Mouse (Mus musculus) myocyte (in vitro differentiated cells): ENCODE results near the gene Wdr17. TPM values are rescaled to one million over a fixed set of nuclear protein-coding genes. Genes with fewer than 3 reads are reported as not detected.
A peak's percentile ranks its signal among the peaks of the same experiment; 100 is the strongest.

Experiments used
- H3K27me3 ChIP-seq: one replicate; pipeline ENCODE4 v1.6.1; 2011; ENCODE audit not compliant: control insufficient read depth, insufficient read depth, insufficient read length
- H3K36me3 ChIP-seq: one replicate; pipeline ENCODE4 v1.6.1; 2011; ENCODE audit not compliant: control insufficient read depth, insufficient read depth
- H3K4me2 ChIP-seq: one replicate; pipeline ENCODE4 v1.6.1; 2011; ENCODE audit warnings: low read depth, control low read depth
- H3K4me3 ChIP-seq: one replicate; pipeline ENCODE4 v1.5.1; 2011; ENCODE audit warnings: mild to moderate bottlenecking, control low read depth, moderate library complexity
- H3K79me2 ChIP-seq: one replicate; pipeline ENCODE4 v1.6.1; 2011; ENCODE audit not compliant: control insufficient read depth, insufficient read depth
- H3ac ChIP-seq: one replicate; pipeline ENCODE4 v1.6.1; 2011; ENCODE audit not compliant: control insufficient read depth, insufficient read length
- CEBPB ChIP-seq: IDR thresholded peaks from 2 replicates; pipeline ENCODE4 v1.6.1; 2011; ENCODE audit warnings: mild to moderate bottlenecking, moderate library complexity; ENCODE audit not compliant: poor library complexity, insufficient read depth, severe bottlenecking
- E2F4 ChIP-seq: IDR thresholded peaks from one replicate; pipeline ENCODE4 v1.6.1; 2011; ENCODE audit warnings: mild to moderate bottlenecking, control low read depth, moderate library complexity; ENCODE audit not compliant: insufficient read depth
- MAX ChIP-seq: IDR thresholded peaks from one replicate; pipeline ENCODE4 v1.6.1; 2011; ENCODE audit warnings: low read depth, mild to moderate bottlenecking, control low read depth
- MYOD1 ChIP-seq, 3 experiments: IDR thresholded peaks; one replicate each; pipeline ENCODE4 v1.6.1; 2011; ENCODE audit warnings: control low read depth in 2 of 3, low read depth in 2 of 3, mild to moderate bottlenecking in 2 of 3, moderate library complexity in 1 of 3; ENCODE audit not compliant: insufficient read length in 2 of 3, control insufficient read depth in 1 of 3
- MYOG ChIP-seq, 3 experiments: IDR thresholded peaks; one replicate each; pipeline ENCODE4 v1.6.1; 2011; ENCODE audit warnings: control low read depth in 2 of 3, low read depth in 2 of 3, mild to moderate bottlenecking in 2 of 3; ENCODE audit not compliant: insufficient read length in 2 of 3, control insufficient read depth in 1 of 3, insufficient read depth in 1 of 3
- POLR2A ChIP-seq: IDR thresholded peaks from one replicate; pipeline ENCODE4 v1.6.1; 2011; ENCODE audit warnings: low read depth, mild to moderate bottlenecking, control low read depth, moderate library complexity; ENCODE audit not compliant: insufficient read length
- POLR2AphosphoS2 ChIP-seq: IDR thresholded peaks from one replicate; pipeline ENCODE4 v1.6.1; 2011; ENCODE audit warnings: low read depth, control low read depth; ENCODE audit not compliant: insufficient read length
- REST ChIP-seq: IDR thresholded peaks from one replicate; pipeline ENCODE4 v1.6.1; 2011; ENCODE audit warnings: mild to moderate bottlenecking, control low read depth, moderate library complexity; ENCODE audit not compliant: insufficient read depth, insufficient read length
- SRF ChIP-seq: IDR thresholded peaks from one replicate; pipeline ENCODE4 v1.6.1; 2011; ENCODE audit warnings: low read depth; ENCODE audit not compliant: control insufficient read depth, insufficient read length
- TCF12 ChIP-seq: IDR thresholded peaks from one replicate; pipeline ENCODE4 v1.6.1; 2011; ENCODE audit warnings: mild to moderate bottlenecking, control low read depth; ENCODE audit not compliant: poor library complexity, insufficient read depth, severe bottlenecking
- TCF3 ChIP-seq: IDR thresholded peaks from one replicate; pipeline ENCODE4 v1.6.1; 2011; ENCODE audit warnings: low read depth, control low read depth; ENCODE audit not compliant: insufficient read length
- USF1 ChIP-seq: IDR thresholded peaks from one replicate; pipeline ENCODE4 v1.6.1; 2011; ENCODE audit warnings: low read depth, mild to moderate bottlenecking, control low read depth, moderate library complexity
- polyA plus RNA-seq: library from polyadenylated mRNA; unstranded; fragments of >200 nt; fragmentation: generic; extraction: Trizol; gene quantifications from one replicate; pipeline ENCODE4 v1.2.1, GENCODE M21; 2012; ENCODE audit warnings: missing spikeins

Gene Wdr17
- polyA plus RNA-seq, 1 experiment, result not detected

GRCm38 (mm10) chr8:54779317-54780133 is 107.5 kb downstream of the Wdr17 start:
- Histone ChIP-seq H3K4me2 (peak overlapping the region; percentile 37), H3K79me2 (no peaks in the 10 kb centered on the region), H3ac (no peak overlapping the region), H3K27me3 (no peaks in the 10 kb centered on the region), H3K4me3 (no peak overlapping the region), H3K36me3 (no peaks in the 10 kb centered on the region)
- no peak for TF ChIP-seq POLR2AphosphoS2
- no peak for TF ChIP-seq SRF
- no peak for TF ChIP-seq USF1
- no peak for TF ChIP-seq TCF12
- TF ChIP-seq MAX, result no peak
- no peak for TF ChIP-seq E2F4
- TF ChIP-seq MYOG (IDR thresholded peaks at IDR 0.05; ENCODE audit: control insufficient read depth in 1 of 3, insufficient read depth in 1 of 3, insufficient read length in 2 of 3, low read depth in 2 of 3), result no peak
- no peak for TF ChIP-seq CEBPB
- TF ChIP-seq POLR2A, result no peak
- no peak for TF ChIP-seq REST
- no peak for TF ChIP-seq TCF3
- TF ChIP-seq MYOD1 (IDR thresholded peaks at IDR 0.05; ENCODE audit: control insufficient read depth in 1 of 3, insufficient read length in 2 of 3, low read depth in 2 of 3), result no peak

- no peak overlapping the region for H3K4me2 ChIP-seq
- H3K79me2 ChIP-seq, result no peaks in the 10 kb centered on the region
- no peaks in the 10 kb centered on the region for H3K27me3 ChIP-seq
- H3K4me3 ChIP-seq, result no peak overlapping the region
- no peaks in the 10 kb centered on the region for H3K36me3 ChIP-seq
- TF ChIP-seq MAX (no peak), TCF3 (no peak), POLR2A (no peak), TCF12 (no peak), REST (no peak), E2F4 (no peak), USF1 (no peak), CEBPB (no peak), POLR2AphosphoS2 (no peak), MYOG (IDR thresholded peaks at IDR 0.05; ENCODE audit: control insufficient read depth in 1 of 3, insufficient read depth in 1 of 3, insufficient read length in 2 of 3, low read depth in 2 of 3) (no peak), MYOD1 (IDR thresholded peaks at IDR 0.05; ENCODE audit: control insufficient read depth in 1 of 3, insufficient read length in 2 of 3, low read depth in 2 of 3) (no peak), SRF (no peak)
- no peak overlapping the region for H3ac ChIP-seq
Observed at GRCm38 (mm10) chr8:54777012-54777411, 110.0 kb downstream of the Wdr17 start.

- Histone ChIP-seq H3K4me3 (no peak overlapping the region), H3K4me2 (no peak overlapping the region), H3K36me3 (no peaks in the 10 kb centered on the region), H3K79me2 (no peaks in the 10 kb centered on the region), H3K27me3 (no peaks in the 10 kb centered on the region), H3ac (no peak overlapping the region)
- TF ChIP-seq USF1 (no peak), MAX (no peak)
Observed at GRCm38 (mm10) chr8:54776241-54776640, 110.7 kb downstream of the Wdr17 start.

- H3K79me2 ChIP-seq, result no peaks in the 10 kb centered on the region
- no peak overlapping the region for H3K4me3 ChIP-seq
- no peak for TF ChIP-seq POLR2A
- TF ChIP-seq CEBPB, result no peak
- no peak for TF ChIP-seq TCF3
- no peak for TF ChIP-seq REST
- no peak for TF ChIP-seq SRF
- TF ChIP-seq MYOD1 (IDR thresholded peaks at IDR 0.05; ENCODE audit: control insufficient read depth in 1 of 3, insufficient read length in 2 of 3, low read depth in 2 of 3), result no peak
Observed at GRCm38 (mm10) chr8:54757646-54758045, 129.3 kb downstream of the Wdr17 start.

GRCm38 (mm10) chr8:54736660-54737312 is 150.2 kb downstream of the Wdr17 start:
- no peaks in the 10 kb centered on the region for H3K36me3 ChIP-seq
- H3K79me2 ChIP-seq, result no peaks in the 10 kb centered on the region
- no peak overlapping the region for H3K4me2 ChIP-seq
- no peak overlapping the region for H3K4me3 ChIP-seq
- H3ac ChIP-seq, result no peak overlapping the region
- no peak for TF ChIP-seq MYOD1 (IDR thresholded peaks at IDR 0.05; ENCODE audit: control insufficient read depth in 1 of 3, insufficient read length in 2 of 3, low read depth in 2 of 3)
- TF ChIP-seq MYOG (IDR thresholded peaks at IDR 0.05; ENCODE audit: control insufficient read depth in 1 of 3, insufficient read depth in 1 of 3, insufficient read length in 2 of 3, low read depth in 2 of 3), result no peak
- no peak for TF ChIP-seq SRF
- TF ChIP-seq USF1, result no peak
- TF ChIP-seq TCF3, result no peak
- TF ChIP-seq POLR2A, result no peak
- TF ChIP-seq E2F4, result no peak
- TF ChIP-seq CEBPB, result no peak
- TF ChIP-seq TCF12, result no peak
- no peak for TF ChIP-seq REST
- no peak for TF ChIP-seq MAX
- TF ChIP-seq POLR2AphosphoS2, result no peak
- no peaks in the 10 kb centered on the region for H3K27me3 ChIP-seq

More at GRCm38 (mm10) chr8:54757646-54758045, 129.3 kb downstream of the Wdr17 start:
- H3K4me2 ChIP-seq, result no peak overlapping the region
- no peaks in the 10 kb centered on the region for H3K36me3 ChIP-seq
- no peaks in the 10 kb centered on the region for H3K27me3 ChIP-seq
- no peak overlapping the region for H3ac ChIP-seq
